Mouse (Mus musculus) embryonic fibroblast, embryonic 13.5 days (primary cell): Measurements from ENCODE around the gene Dnah17.

ENCODE experiments used
- CTCF ChIP-seq: IDR thresholded peaks from 2 replicates; pipeline ENCODE4 v1.5.1; 2011; ENCODE audit warnings: mild to moderate bottlenecking, control low read depth, low read length, moderate library complexity, borderline replicate concordance; ENCODE audit not compliant: insufficient read depth
- POLR2A ChIP-seq: IDR thresholded peaks from 2 replicates; pipeline ENCODE4 v1.6.1; 2011; ENCODE audit warnings: low read depth, mild to moderate bottlenecking, control low read depth, low read length, moderate library complexity

DNA sequence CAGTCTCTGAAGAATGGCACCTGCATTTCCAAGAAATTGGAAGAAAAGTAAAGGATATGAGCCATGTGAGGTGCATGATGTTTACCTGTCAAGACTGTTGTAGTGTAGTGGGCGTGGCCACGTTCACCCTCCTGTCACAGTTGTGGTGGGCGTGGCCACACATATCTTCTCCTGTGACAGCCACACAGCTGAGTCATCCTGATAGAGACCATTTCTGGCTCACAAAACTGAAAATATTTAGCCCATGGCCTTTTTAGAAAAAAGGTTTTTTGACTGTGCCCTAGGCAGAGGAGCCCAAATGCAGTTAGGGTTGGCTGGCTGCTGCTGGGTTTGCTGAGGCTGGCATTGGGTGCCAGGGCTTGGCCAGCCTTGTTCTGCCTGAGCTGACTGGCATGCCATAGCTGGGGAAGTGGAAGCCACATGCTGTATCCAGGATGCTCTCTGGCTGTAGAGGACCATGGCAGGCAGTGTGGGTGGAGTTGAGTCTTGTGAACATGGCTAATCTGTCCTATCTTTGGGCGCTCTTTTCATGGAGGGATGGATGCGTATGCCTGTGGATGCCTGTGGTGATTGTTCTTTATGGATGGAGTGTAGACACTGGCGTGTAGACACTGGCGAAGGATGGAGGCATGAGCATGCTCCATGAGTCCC, 129.7 kb downstream of the Dnah17 start:
- TF ChIP-seq CTCF (no peak), POLR2A (no peak)
